Comparison of ENCODE assay signal across 24 mouse cellular contexts in genomic region chr2:6367497-6367896, GRCm38 (mm10). TPM values are rescaled to one million over a fixed set of nuclear protein-coding genes. Genes with fewer than 3 reads are reported as not detected.
DNase-seq lines count a peak whose midpoint lies in the region; ATAC-seq and TF ChIP-seq lines count a peak whose summit lies in the region.
"Had no signal": no experiment of that assay in that cellular context is flagged by ENCODE, and none has a peak within 500 bp of the region (broad histone marks: within the 10 kb centered on the region; RNA-seq: fewer than 3 reads in every experiment).

No protein-coding gene starts in this region.

- peak; percentile 39; the same call in 1 of the 2 replicates for ATAC-seq in lung, embryonic 16.5 days (ENCODE audit: low read depth)

- H3K4me3 ChIP-seq in left cerebral cortex, adult 2 months = no peak overlapping the region
- no peak overlapping the region for H3K4me3 ChIP-seq in lung, embryonic 16.5 days (ENCODE audit: low read length)
- no peak overlapping the region for H3K4me3 ChIP-seq in cortical plate, adult 2 months (ENCODE audit: insufficient read depth, low read length)
- H3K4me3 ChIP-seq: forebrain, embryonic 12.5 days; heart, embryonic 12.5 days; midbrain, embryonic 10.5 days had no signal

- no peaks in the 10 kb centered on the region for H3K9me3 ChIP-seq in lung, embryonic 16.5 days (ENCODE audit: control insufficient read depth, low read length)
- H3K9me3 ChIP-seq: forebrain, embryonic 12.5 days; heart, embryonic 12.5 days; midbrain, embryonic 10.5 days had no signal

- no peak for TF ChIP-seq POLR2A in cortical plate, adult 2 months (IDR thresholded peaks at IDR 0.05; ENCODE audit: extremely low read depth, insufficient read depth, low read length)

- no peak for DNase-seq in left cerebral cortex, adult 2 months (ENCODE audit: extremely low spot score in 1 of 2, low spot score in 2 of 2)
- DNase-seq in left cerebral cortex, postnatal 36 days (ENCODE audit: low spot score in 2 of 2) = no peak
- DNase-seq in lung, postnatal 36 days = no peak
- no peak for DNase-seq in heart, postnatal 14 days
- DNase-seq in right cerebral cortex, postnatal 14 days = no peak
- DNase-seq: adrenal gland, postnatal 14 days; cerebellum, adult 2 months; cerebellum, postnatal 36 days; gastrocnemius, postnatal 25 days; heart, adult 18-20 months; heart, postnatal 10 days; kidney, postnatal 4 days; layer of hippocampus, adult 9-11 months; right cerebral cortex, adult 18-20 months; thymus, adult 2 months; thymus, postnatal 4 days had no signal

- H3K27ac ChIP-seq in left cerebral cortex, adult 2 months = peak overlapping the region; percentile 36; the same call in 1 of the 2 replicates
- H3K27ac ChIP-seq in lung, embryonic 16.5 days (ENCODE audit: low read length) = no peak overlapping the region
- H3K27ac ChIP-seq in cortical plate, adult 2 months (ENCODE audit: insufficient read depth, low read length) = peak overlapping the region; percentile 83
- H3K27ac ChIP-seq: forebrain, embryonic 12.5 days; hindbrain, postnatal 0 days; macrophage; midbrain, embryonic 10.5 days had no signal

- H3K4me1 ChIP-seq in lung, embryonic 16.5 days (replicated peaks; ENCODE audit: control insufficient read depth, insufficient read depth, low read length) = peaks cover 25% of the 10 kb centered on the region
- peaks cover 8% of the 10 kb centered on the region for H3K4me1 ChIP-seq in cortical plate, adult 2 months (ENCODE audit: control insufficient read depth, insufficient read depth, low read length)

- 72% methylated on average over 6 of the region's 6 CpGs for WGBS in lung, embryonic 16.5 days

- H3K36me3 ChIP-seq in lung, embryonic 16.5 days (ENCODE audit: control insufficient read depth, insufficient read depth, low read length) = no peaks in the 10 kb centered on the region
- H3K36me3 ChIP-seq: forebrain, embryonic 12.5 days; heart, embryonic 12.5 days; midbrain, embryonic 10.5 days had no signal

- H3K27me3 ChIP-seq in lung, embryonic 16.5 days (ENCODE audit: control insufficient read depth, insufficient read depth, low read depth, low read length) = no peaks in the 10 kb centered on the region
- H3K27me3 ChIP-seq: forebrain, embryonic 12.5 days; heart, embryonic 12.5 days had no signal

- no peak overlapping the region for H3K4me2 ChIP-seq in lung, embryonic 16.5 days (ENCODE audit: low read depth, low read length)
- H3K4me2 ChIP-seq: forebrain, embryonic 12.5 days; heart, embryonic 12.5 days; liver, embryonic 11.5 days had no signal

- intact Hi-C loops in left cerebral cortex, adult 2 months (cut with DNase I) = no loop called here
- intact Hi-C loops in left cerebral cortex, postnatal 36 days (cut with DNase I) = no loop called here
- intact Hi-C loops in heart, postnatal 14 days (cut with DNase I) = no loop called here

- no peak overlapping the region for H3K9ac ChIP-seq in lung, embryonic 16.5 days (ENCODE audit: low read length)
- H3K9ac ChIP-seq: forebrain, embryonic 12.5 days; heart, embryonic 12.5 days had no signal

- no peak for TF ChIP-seq CTCF in left cerebral cortex, adult 2 months (IDR thresholded peaks at IDR 0.05)
- no peak for TF ChIP-seq CTCF in cortical plate, adult 2 months (IDR thresholded peaks at IDR 0.05; ENCODE audit: extremely low read depth, insufficient read depth, low read length)

RNA-seq across cellular contexts. Expression of gene Usp6nl, which starts 45.0 kb away (rescaled TPM):
- 10 to 100 TPM; 18.4 to 20.0 TPM for total RNA-seq in left cerebral cortex, adult 2 months (2021)
- 10 to 100 TPM; 20.0 to 20.4 TPM for total RNA-seq in left cerebral cortex, postnatal 36 days (2021)
- polyA plus RNA-seq in lung, embryonic 16.5 days (2015; fragmentation: Nextera tagmentation; extraction: Ambion mirVana) = 9.5 and 10.2 TPM in 2 replicates
- 8.3 and 8.6 TPM in 2 replicates for polyA plus RNA-seq in cortical plate, adult 2 months (2012; rRNA removed)
- total RNA-seq in heart, postnatal 14 days (2021) = 1 to 10 TPM; 8.5 to 9.1 TPM
